Mouse (Mus musculus): Measurements from ENCODE around the gene Rps26.

The Rps26 gene

DNA sequence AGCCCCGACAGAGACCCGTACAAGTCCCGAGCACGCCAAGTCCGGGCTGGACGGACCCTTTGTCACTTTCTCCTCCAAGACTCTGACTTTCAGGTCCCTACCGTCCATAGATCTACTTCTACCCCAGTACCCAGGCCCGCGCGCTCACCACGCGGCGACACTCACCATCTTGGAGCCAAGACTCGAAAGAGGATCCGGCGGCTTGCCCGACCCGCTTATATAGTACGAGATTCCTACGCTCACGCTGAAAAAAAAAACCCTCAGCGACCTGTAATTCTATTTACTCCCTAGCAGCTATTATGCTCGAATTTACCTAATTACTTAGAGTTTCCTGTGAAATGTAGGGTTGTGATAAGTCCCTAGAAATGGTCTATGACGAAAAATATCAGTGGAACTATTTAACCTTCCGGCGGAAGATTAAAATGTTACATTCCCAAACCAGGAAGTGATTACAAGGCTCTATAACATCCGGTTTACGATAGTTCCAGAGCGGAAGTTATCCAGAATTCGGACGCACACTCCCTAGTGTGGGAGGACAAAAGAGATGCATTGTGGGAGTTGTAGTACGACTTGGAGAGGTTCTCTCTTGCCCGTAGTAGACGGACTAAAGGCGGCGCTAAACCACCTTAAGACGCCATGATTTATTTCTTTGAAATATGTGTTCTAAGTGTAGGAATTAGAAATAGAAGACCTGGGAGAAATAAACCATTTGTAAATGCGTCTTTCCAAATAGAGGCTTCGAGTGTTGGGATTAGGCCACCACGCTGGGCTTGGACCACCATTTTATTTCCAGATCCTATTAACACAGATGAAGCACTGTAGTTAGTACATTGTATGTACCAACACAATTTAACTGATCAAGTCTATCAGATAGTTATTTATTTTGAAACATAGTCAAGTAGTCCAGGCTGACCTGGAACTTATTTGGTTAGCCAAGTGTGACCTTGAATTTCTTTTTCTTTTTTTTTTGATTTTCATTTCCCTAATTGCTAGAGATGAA is at the start of gene Rps26:
Gene Rps26 (minus strand): TSS at position 437 of the 1,000 bp plus-strand sequence.
- DNase-seq (ENCODE audit: low spot score in 2 of 2) = peak; percentile 76 to 89

DNA sequence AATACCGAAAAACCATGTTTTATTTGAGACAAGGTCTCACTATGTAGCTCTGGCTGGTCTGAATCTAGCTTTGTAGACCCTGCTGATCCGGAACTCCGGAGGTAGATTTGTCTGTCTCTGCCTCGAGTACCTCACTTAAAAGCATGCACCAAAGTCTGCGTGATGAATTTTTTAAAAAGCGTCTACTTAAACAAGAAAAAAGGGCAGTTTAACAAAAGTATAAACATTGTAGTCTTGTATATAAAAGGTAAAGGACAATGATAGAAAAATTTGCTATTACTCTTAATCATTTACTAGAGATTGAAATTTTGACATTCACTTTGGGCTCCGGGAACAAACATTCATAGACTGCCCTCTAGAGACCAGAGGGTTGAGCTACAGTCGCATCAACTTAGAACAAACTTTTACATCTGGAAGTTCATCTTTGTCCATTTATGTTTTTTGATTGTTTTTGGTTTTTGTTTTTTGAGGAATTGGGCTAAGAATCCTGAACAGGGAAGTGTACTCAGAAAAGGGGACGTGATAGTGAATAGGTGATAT is 48.0 kb upstream of the Rps26 start:
- no peak for DNase-seq (ENCODE audit: low spot score in 2 of 2)

DNA sequence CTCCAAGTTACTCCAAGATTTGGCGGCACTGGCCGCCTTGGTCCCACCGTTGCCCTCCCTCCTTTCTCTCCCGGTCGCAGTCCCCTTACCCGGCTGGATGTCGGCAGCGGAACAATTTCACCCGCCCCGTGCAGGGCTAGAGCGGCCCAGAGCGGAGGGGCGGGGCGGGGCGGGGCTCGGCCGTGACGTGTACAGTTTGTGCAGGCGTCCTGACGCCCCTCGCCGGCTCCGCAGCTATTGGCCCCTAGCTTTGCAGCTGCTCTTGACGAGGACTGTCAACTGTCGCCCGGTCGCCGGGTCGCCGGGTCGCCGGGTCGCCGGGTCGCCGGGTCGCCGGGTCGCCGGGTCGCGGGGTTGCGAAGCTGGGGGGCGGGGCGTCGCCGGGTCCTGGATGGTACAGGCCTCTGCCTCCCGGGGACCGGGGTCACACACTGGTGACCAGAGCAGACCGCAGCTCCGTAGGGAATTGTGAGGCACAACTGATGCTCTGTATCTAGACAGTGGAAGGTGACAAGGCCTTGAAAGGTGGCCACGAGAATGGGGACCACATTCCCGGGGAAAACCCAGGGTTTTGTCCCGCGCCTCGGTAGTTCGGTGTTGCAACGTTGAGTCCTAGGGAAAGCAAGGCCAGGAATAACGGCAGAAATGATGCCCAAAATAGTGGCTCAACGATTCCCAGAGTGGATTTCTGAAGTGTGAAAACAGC is 47.4 kb upstream of the Rps26 start, which contains the start of gene Suox:
Gene Suox (minus strand): TSS at position 311 of the 706 bp plus-strand sequence.
- DNase-seq (ENCODE audit: low spot score in 2 of 2) = peak; percentile 65 to 76

DNA sequence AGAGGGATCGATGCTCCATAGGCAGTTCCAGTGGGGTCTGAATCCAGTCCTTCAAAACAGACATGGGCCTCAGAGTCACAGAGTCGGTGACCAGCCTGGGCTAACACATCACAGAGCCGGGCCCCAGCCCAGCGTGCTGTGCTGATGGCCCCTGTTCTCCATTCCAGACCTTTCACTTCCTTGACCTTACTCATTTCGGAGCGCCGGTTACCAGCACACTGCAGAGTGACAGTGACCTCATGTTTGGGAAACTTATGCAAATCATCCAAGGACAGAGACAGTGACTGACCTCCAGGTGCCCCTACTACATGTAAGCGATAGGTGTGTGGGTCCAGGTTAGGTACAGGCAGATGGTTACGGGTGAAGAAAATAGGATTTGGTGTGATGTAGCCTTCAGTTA is 44.6 kb upstream of the Rps26 start:
- no peak for DNase-seq (ENCODE audit: low spot score in 2 of 2)

DNA sequence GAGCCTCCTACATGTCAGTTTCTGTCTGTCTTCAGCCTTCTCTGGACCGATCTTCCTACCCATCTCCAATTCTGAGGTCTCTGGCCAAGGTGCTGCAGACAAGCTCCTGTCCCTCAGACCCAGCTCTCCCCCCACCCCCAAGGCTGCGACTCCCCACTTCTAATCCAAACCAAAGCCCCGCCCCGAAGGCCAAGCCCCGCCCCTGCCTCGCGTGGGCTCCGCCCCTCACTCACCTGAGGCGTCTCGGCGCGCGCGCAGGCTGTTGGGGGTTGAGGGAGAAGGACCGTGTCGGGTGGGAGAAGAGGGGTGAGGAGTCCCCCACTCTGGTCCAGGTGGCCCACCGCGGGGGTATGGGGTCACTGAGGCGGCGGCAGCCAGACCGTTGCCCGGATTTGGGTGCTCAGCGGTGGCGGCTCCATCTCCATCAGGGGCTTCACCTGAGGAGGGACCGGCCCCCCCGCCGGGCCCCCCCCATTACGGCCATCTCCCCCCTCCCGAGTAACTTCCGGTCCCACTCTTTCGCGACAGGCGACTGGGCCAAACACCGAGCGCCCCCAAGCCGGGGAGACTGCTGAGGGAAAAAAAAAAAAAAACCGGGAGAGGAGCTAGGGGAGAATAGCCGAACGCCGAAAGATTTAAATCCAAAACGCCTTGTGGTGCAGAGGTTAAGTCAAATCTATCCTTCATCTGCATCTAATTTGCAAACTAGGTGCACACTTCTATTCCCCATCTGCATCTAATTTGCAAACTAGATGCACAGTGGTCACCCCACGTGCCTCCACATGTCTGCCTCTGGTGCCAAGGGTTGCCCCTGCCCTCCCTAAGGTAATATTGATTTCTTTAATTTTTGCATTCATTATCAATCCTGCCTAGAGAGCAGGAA is 42.5 kb upstream of the Rps26 start:
- peak; percentile 37 to 54 for DNase-seq (ENCODE audit: low spot score in 2 of 2)

DNA sequence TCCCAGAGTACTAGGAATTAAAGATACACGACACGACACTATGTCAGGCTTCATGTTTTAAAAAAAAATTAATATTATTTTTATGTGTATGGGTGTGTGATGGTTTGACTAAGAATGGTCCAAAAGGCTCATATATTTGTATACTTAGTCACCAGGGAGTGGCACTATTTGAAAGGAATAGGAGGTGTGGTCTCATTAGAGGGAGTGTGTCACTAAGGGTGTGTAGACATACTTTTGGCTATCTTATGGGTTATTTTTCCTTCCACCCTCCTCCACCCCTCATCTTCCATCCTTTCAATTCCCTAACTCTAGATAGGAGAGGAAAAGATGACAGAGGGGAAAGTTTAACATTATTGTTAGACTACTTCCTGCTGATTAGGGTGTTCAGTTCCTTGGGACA is 39.3 kb upstream of the Rps26 start:
- no peak for DNase-seq (ENCODE audit: low spot score in 2 of 2)

DNA sequence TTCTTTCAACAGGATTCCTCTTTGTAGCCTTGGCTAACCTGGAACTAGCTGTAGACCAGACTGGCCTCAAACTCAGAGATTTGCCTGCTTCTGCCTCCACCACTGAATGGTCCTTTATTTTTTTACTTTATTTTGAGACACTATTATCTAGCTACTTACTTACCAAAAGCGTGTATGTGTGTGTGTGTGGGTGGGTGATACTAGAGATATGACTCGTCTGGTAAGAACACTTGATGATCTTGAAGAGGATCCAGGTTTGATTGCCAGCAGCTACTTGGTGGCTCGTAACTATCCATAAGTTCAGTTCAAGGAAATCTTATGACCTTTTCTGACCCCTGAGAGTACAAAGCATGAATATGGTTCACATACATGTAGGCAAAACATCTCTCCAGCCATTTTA is 38.8 kb upstream of the Rps26 start:
- DNase-seq (ENCODE audit: low spot score in 2 of 2) = no peak

DNA sequence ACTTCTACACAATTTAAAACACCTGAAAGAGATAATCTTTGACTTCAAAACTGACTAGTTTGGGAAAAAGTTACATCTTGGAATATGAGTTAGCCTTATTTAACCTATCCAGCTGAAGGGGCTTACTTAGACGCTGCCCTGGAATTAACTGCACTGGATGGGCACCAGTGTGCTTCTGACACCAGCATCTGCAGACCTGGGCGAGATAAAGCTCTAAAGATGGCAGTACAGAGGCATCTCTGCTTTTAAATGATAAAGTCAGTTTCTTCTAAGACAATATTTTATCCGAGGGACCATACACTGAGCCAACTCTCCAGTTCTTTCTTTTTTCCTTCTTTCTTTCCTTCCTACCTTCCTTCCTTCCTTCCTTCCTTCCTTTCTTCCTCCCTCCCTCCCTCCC is 38.3 kb upstream of the Rps26 start:
- DNase-seq (ENCODE audit: low spot score in 2 of 2) = no peak

DNA sequence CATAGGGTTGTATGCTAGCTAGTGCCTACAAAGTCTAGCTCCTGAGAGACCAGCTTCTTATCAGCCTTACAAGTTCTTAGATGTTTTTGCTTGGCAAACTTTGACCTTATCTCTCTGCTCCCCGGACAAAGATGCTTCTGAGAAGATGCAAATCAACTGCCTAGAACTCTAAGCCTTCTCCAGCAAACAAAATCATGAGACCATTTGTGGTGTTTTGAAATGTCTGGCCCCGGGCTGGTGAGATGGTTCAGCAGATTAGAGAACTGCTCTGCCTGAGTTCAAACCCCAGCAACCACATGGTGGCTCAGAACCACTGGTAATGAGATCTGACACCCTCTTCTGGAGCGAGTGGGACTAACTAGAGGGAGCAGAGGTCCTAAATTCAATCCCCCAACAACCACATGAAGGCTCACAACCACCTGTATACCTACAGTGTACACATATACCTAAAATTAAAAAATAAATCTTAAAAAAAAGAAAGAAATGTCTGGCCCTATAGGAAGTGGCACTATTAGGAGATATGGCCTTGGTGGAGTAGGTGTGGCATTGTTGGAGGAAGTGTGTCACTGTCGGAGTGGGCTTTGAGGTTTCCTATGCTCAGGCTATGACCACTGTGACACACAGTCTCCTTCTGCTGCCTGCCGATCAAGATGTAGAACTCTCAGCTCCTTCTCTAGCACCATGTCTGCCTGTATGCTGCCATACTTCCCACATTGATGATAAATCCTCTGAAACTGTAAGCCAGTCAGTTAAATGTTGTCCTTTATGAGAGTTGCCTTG is 37.1 kb upstream of the Rps26 start:
- DNase-seq (ENCODE audit: low spot score in 2 of 2) = no peak

DNA sequence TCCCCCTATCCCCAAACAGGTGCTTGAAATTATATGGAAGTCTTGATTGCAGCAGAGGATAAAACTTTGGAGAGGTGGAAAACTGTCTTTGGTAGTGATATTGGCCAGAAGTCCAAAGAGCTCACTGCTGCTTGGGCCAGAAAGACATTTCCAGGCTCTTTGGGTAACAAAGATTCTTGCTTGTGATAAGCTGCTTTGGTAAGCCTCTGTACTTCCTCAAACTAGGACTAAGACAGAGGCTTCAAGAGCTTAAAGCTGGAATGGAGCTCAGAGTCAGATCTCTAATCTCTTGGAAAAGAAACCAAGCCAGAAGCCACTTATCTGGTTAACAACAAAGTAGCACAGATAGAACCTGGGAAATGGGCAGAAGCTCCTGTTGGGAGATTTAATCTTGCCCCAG is 35.9 kb upstream of the Rps26 start:
- DNase-seq (ENCODE audit: low spot score in 2 of 2) = no peak

DNA sequence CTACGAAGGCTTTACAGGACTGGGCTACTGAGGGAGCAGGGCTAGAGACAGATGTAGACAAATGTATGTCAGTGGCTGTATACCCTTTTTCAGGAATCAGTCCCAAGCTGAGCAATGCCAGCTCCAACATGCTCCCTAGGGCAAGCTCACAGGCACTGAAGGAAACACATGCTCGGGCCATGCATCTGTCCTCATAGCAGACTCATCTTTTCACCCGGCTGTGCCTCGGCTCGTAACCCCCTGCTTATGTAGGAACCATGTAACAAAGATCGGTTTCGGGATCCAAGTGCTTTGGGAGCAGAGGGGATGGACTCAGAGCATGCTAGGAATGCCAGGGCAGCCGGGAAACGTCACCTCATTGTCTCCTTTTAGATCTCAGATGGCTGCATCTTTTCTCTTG is 32.9 kb upstream of the Rps26 start:
- DNase-seq (ENCODE audit: low spot score in 2 of 2) = no peak

DNA sequence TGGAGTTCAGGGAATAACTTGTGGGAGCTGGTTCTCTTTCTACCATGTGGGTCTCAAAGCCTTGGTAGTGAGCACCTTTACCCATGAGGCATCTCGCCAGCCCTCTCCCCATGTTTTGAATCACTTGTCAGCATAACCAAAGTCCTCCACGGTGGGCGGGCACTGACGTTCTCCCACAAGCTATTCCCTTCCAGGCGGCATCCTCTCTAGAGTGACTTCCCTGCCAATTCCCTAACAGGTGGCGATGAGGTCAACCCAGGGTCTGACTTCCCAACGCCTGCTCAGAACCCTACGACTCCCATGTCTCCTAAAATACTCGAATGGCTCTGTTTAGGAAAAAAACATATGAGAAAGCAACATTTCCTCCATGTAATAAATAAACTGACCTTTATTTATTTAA is 31.3 kb upstream of the Rps26 start:
- no peak for DNase-seq (ENCODE audit: low spot score in 2 of 2)

DNA sequence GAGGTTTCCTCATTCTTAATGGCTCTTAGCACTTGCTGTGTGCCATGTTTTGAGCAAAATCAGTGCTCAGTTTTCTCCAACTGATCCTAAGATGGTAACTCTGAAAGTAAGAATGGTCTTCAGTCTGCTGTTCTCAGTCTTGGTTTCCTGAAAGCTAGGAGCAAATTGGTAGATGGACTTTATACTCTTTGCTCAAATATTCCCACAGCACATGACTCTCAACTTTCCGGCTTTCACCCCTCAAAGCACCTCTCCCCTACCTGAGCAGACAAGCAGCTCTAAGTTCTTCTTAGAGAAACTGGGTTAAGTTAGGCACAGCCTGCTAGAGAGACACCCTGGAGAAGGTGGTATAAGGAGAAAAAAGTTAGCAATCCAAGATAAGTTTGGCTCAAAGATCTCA is 30.2 kb upstream of the Rps26 start:
- no peak for DNase-seq (ENCODE audit: low spot score in 2 of 2)

DNA sequence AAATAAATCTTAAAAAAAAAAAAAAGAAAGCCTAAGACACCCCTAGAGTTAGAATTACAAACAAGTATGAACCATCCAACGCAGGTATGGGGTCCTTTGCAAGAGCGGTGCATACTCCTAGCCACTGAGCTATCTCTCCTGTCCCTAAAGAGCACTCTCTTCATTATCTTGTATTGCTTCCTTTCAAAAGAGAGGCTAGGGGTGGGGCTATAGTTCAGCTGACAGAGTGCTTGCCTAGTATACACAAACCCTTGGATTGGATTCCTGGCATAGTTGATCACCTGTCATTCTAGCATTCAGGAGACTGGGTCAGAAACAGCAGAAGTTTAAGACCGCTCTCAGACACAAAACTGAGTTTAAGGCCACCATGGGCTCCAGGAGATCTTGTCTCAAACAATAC is 28.7 kb upstream of the Rps26 start:
- no peak for DNase-seq (ENCODE audit: low spot score in 2 of 2)

DNA sequence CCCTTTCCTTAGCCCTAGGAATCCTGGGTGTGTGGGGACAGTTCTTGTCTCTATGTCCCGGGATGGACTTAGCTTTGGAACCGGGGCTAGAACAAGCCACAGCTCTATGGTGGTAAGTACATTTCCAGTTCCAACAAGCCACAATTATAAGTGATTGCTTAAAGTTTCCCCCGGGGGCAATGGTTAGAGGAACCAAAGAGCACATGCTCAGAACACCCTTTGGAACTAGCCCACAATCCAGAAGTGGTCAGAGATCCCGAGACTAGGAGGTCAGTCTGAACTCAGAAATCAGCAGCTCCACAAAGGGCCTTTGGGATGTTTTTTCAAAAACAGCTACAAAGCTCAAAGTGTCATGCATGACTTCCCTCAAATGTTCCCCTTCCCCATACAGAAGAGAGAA is 27.3 kb upstream of the Rps26 start:
- DNase-seq (ENCODE audit: low spot score in 2 of 2) = no peak

DNA sequence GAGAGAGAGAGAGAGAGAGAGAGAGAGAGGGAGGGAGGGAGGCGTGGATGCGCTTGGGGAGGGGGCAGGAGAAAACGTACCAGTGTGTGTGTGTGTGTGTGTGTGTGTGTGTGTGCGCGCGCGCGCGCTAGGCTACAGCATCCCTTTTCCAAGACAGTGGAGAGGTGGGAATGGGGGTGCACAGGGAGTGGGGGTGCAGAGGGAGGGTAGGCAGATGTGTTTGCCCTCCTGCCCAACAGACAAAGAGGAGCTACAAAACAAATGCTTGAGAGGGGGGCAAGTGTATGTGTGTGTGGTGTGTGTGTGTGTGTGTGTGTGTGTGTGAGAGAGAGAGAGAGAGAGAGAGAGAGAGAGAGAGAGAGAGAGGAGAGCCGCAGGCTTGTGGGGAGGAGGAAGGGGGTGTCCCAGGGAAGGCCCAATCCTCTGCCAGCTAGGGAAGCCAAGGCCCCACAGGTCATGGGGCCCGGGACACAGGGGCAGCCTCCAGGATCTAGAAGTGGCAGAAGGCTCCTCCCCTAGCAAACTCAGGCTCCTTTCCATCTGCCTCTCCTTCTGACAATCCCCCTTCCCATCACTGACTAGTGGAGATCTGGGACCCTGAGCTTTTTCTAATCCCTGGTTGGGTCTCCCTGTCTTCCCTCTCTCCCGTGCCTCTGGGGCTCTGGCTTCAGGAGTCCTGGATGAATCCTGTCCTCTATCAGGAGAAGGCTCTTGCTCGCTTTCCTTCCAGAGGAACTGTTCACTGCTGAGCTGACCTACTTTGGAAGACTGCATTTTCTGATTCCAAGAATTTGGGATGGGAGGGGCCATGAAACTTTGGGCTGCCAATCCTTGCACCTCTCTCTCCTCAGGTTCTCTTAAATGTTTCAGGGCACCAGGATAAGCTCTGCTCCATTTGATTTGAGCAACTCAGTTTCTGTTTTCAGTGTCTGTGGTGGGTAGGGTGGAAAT is 19.9 kb upstream of the Rps26 start:
- DNase-seq (ENCODE audit: low spot score in 2 of 2) = peak in 1 of 2 experiments; percentile 20

DNA sequence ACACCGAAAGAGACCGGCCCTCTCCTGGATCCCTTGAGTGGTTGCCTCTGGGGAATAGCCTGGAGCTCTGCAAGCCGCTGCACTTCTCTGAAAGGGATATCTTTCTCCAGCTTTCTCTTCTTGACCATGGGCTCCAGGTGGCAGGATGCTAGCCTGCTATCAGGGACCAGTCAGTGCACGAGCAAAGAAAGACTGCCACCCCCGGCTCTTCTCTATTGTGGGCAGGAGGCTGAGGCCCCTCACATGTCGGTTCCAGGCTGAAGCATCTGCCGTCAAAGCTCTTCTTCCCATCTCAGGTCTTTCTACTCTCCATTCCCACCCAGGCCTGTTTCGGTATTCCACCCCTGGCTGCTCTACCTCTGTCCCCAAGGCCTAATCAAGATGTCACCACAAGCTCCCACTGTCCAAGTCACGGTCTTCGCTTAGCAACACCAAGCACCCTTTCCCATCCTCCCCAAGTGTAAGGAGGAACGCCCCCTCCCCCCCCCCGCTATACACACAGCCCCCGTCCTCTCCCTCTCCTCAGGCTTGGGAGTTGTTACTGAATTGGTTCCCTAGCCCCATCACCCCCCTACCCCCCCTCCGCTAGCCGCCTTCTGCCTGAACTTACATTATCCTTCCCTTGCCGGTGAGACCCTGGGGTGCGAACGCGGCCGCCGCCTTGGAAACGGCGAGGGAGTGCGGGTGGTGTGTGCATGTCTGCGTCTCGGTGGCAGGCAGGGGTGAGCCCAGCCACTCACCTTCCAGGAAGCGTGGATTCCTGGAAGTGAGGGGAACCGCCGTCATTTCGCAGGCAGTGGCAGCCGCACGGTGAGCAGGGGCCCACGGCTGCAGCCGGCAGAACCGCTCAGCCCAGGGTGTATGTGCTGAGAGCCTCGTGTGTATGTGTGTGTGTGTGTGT is 18.8 kb upstream of the Rps26 start, which contains the start of gene Ikzf4:
Gene Ikzf4 (minus strand): TSS at position 881 of the 901 bp plus-strand sequence.
- peak; percentile 31 to 36 for DNase-seq (ENCODE audit: low spot score in 2 of 2)

DNA sequence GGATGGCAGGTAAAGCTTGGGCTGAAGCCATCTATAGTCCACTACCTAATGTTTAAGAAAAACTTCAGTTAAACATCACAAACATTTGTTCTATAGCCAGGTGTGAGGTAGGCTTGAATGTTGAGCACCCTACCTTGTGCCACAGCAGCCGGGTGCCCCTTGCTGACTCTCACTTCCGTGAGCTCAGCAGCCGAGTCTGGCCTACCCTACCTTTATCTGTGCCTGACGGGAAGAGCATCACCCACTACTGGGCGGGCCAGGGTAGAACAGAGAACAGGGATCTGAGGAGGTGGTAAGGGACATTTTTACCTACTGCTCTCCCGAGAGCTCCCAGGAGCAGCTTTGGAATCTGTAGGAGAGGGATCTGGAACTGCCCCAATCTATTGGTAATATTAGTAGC is 16.2 kb upstream of the Rps26 start:
- DNase-seq (ENCODE audit: low spot score in 2 of 2) = no peak

Data from frontal cortex, postnatal 14 days (tissue).